Mouse (Mus musculus) G1E (cell line): ENCODE measurements around the gene Amdhd1.

Experiments used
- CTCF ChIP-seq: IDR thresholded peaks from 2 replicates; pipeline ENCODE4 v1.5.1; 2012; ENCODE audit warnings: low read depth, low read length, inconsistent platforms, mixed read lengths
- GATA1 ChIP-seq: IDR thresholded peaks from 2 replicates; pipeline ENCODE4 v1.6.1; 2012; ENCODE audit warnings: borderline replicate concordance, low read length, inconsistent platforms, mixed read lengths
- POLR2AphosphoS5 ChIP-seq: IDR thresholded peaks from 2 replicates; pipeline ENCODE4 v1.6.1; 2012; ENCODE audit warnings: low read depth, low read length, inconsistent platforms; ENCODE audit not compliant: insufficient replicate concordance
- TAL1 ChIP-seq: conservative IDR thresholded peaks from 2 replicates; pipeline ENCODE4 v1.6.1; 2012; ENCODE audit warnings: low read depth, low read length, inconsistent platforms, mixed read lengths

- TF ChIP-seq CTCF (no peak), GATA1 (no peak), TAL1 (no peak), POLR2AphosphoS5 (no peak)
Measured at GRCm38 (mm10) chr10:93588796-93589195, 49.0 kb upstream of the Amdhd1 start.
